Mouse (Mus musculus): ENCODE data around the gene Map1a. TPM values are rescaled to one million over a fixed set of nuclear protein-coding genes. Genes with fewer than 3 reads are reported as not detected.

The Map1a gene
- polyA plus RNA-seq, 1 experiment: 23.9 TPM

DNA sequence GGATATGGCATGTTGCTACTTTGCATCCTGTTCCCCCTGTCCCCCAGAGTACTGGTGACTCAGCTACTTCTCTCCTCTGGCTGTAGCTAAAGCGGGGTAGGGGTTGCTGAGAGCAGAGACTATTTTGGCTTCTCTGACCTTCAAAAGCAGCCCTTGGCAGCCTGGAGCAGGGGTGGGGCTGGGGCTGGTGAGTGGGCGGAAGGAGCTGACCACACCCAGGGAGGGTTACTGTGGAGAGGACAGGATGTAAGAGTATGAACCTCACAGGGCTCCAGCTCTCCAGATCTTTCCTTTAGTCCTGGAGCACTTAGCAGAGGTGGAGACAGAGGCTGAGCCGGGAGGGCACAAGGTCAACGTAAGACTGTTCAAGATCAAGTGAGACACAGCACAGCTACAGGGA, 4.8 kb downstream of the Map1a start:
- no peaks in the 10 kb centered on the region for H3K27me3 ChIP-seq (ENCODE audit: control insufficient read depth, insufficient read depth, insufficient read length)
- H3K36me3 ChIP-seq (ENCODE audit: control insufficient read depth, insufficient read depth): peaks cover 10% of the 10 kb centered on the region
- peak overlapping the region; percentile 68 for H3ac ChIP-seq (ENCODE audit: control insufficient read depth, insufficient read length, low read depth)
- TF ChIP-seq CEBPB (IDR thresholded peaks at IDR 0.05; ENCODE audit: low read depth) (no peak), USF1 (IDR thresholded peaks at IDR 0.05; ENCODE audit: low read depth) (no peak)
- H3K79me2 ChIP-seq (ENCODE audit: control insufficient read depth, insufficient read depth): no peaks in the 10 kb centered on the region
- H3K4me3 ChIP-seq (ENCODE audit: insufficient read depth, poor library complexity, severe bottlenecking): peak overlapping the region; percentile 46
- H3K79me3 ChIP-seq (ENCODE audit: low read depth): no peaks in the 10 kb centered on the region

DNA sequence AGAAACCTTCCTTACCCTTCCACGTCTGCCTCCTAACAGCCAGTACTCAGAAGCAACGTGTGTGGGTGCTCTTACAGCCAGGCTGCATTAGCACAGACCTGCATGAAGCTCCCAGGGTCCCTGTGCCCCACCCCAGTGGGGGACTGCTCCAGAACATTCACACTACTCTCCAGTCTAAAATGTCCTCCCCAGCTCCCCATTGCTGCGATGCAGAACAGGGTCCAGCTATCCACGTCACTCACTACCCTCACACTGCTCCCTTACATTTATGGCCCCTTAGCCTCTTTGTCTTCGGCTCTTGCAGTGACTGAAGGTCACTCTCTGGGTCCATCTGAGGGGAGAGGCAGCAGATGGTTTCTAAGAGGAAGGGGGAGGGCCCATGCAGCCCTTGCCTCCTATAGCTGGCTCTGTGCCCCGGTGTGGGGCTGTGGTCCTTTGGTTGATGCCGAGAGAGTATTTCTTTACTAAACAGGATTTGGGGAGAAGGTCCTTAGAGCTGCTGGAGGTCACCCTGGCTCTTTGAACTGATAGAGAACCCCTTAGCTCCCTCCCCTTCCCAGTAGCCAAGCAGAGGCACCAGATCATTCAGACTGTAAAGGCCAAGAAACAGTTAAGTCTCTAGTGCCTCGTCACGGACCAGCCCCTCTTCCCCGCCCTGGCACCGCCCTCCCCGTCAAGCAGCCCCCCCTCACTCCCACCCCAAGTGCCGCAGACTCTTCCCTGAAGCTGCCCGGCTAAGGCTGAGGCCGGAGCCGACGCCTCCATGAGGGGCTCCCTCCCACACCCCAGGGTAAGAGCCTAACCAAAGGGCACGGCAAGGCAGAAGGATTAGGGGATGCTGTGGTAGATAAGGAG, 5.6 kb downstream of the Map1a start:
- Histone ChIP-seq H3K4me3 (ENCODE audit: insufficient read depth, poor library complexity, severe bottlenecking) (peak overlapping the region; percentile 46), H3K36me3 (ENCODE audit: control insufficient read depth, insufficient read depth) (peaks cover 18% of the 10 kb centered on the region), H3K79me2 (ENCODE audit: control insufficient read depth, insufficient read depth) (no peaks in the 10 kb centered on the region), H3ac (ENCODE audit: control insufficient read depth, insufficient read length, low read depth) (peak overlapping the region; percentile 68), H3K79me3 (ENCODE audit: low read depth) (no peaks in the 10 kb centered on the region), H3K27me3 (ENCODE audit: control insufficient read depth, insufficient read depth, insufficient read length) (no peaks in the 10 kb centered on the region)
- TF ChIP-seq MAX (IDR thresholded peaks at IDR 0.05) (no peak), CEBPB (IDR thresholded peaks at IDR 0.05; ENCODE audit: low read depth) (no peak), FOSL1 (IDR thresholded peaks at IDR 0.05; ENCODE audit: insufficient read depth, low read length, poor library complexity, severe bottlenecking) (no peak), USF1 (IDR thresholded peaks at IDR 0.05; ENCODE audit: low read depth) (no peak), CTCF (IDR thresholded peaks at IDR 0.05; ENCODE audit: control insufficient read depth, insufficient read depth, insufficient read length) (no peak), MYOD1 (IDR thresholded peaks at IDR 0.05; ENCODE audit: control insufficient read depth, insufficient read length, low read depth) (no peak), MYOG (IDR thresholded peaks at IDR 0.05; ENCODE audit: control insufficient read depth, extremely low read depth, insufficient read length) (no peak)

DNA sequence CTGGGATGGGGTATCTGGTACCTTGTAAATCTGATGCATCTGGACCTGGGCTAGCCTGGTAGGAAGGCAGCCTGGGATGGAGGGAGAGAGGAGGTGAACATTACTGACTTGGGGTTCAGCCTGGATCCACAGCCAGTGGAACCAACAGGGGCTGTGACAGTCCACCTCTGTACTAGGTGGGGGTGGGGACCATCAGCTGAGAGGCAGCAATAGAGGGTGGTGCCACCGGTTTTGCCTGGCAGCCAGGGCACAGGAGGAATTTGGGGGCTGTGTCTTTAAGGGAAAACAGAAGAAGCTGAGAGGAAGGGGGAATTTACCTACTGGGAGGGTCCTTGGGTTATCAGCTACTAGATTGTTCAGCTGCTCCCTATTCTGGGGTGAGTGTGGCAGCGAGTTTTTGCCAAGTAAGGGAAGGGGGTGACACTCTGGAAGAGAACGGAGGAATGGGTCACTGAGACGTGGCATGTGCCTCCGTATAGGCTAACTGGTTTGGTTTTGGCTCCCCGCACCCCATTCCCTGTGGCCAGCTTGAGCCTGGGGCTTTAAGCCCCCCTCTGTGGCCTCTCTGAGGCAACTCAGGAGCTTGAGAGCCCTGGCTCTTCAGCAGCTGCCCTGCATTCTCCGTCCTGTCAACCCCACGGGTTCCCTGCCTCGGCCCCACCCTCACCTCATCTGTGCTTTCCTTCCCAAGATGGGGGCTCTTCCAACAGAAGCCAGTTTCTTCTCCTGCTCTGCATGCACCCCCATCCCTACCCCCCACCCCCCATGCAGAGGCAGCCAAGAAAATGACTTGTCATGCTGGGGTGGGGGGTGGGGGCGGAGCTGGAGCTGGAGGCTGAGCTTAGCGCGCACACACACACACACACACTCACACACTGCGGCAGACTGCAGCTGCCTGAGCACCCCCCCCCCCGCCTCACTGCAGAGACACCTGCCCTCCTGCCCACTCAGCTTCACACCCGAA, 6.5 kb downstream of the Map1a start:
- TF ChIP-seq CTCF (IDR thresholded peaks at IDR 0.05; ENCODE audit: control insufficient read depth, insufficient read depth, insufficient read length): no peak
- no peak for TF ChIP-seq MYOG (IDR thresholded peaks at IDR 0.05; ENCODE audit: control insufficient read depth, extremely low read depth, insufficient read length)
- TF ChIP-seq MAX (IDR thresholded peaks at IDR 0.05): no peak
- Histone ChIP-seq H3K4me3 (ENCODE audit: insufficient read depth, poor library complexity, severe bottlenecking) (peak overlapping the region; percentile 46), H3ac (ENCODE audit: control insufficient read depth, insufficient read length, low read depth) (peak overlapping the region; percentile 21), H3K79me2 (ENCODE audit: control insufficient read depth, insufficient read depth) (no peaks in the 10 kb centered on the region), H3K79me3 (ENCODE audit: low read depth) (no peaks in the 10 kb centered on the region), H3K27me3 (ENCODE audit: control insufficient read depth, insufficient read depth, insufficient read length) (no peaks in the 10 kb centered on the region), H3K36me3 (ENCODE audit: control insufficient read depth, insufficient read depth) (peaks cover 25% of the 10 kb centered on the region)

DNA sequence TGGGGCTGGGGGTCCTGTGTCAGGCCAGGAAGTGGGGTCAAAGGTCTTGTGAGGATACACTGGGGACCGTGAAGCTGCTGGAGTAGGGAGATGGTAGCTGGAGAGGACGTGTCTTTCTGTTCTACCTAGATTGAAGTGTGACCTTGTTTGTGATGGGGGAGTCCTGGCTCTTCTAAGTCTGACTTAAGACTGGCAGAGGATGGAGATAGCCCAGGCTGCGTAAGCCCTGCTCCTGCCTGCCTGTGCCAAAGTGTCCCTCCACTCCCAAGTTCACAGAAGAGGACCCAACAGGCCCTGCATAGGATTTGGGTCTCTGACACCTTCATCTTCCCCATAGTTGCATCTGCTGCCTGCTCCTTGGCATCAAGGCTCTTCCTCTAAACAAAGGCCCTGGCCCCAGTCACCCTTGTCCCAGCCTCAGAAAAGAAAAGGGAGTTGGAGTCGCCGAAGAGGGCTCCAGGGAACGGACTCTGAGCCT, 7.4 kb downstream of the Map1a start:
- Histone ChIP-seq H3K27me3 (ENCODE audit: control insufficient read depth, insufficient read depth, insufficient read length) (no peaks in the 10 kb centered on the region), H3ac (ENCODE audit: control insufficient read depth, insufficient read length, low read depth) (peak overlapping the region; percentile 15), H3K36me3 (ENCODE audit: control insufficient read depth, insufficient read depth) (peaks cover 34% of the 10 kb centered on the region), H3K4me3 (ENCODE audit: insufficient read depth, poor library complexity, severe bottlenecking) (no peak overlapping the region), H3K79me3 (ENCODE audit: low read depth) (no peaks in the 10 kb centered on the region), H3K79me2 (ENCODE audit: control insufficient read depth, insufficient read depth) (no peaks in the 10 kb centered on the region)
- TF ChIP-seq FOSL1 (IDR thresholded peaks at IDR 0.05; ENCODE audit: insufficient read depth, low read length, poor library complexity, severe bottlenecking) (no peak), MYOD1 (IDR thresholded peaks at IDR 0.05; ENCODE audit: control insufficient read depth, insufficient read length, low read depth) (no peak), MAX (IDR thresholded peaks at IDR 0.05) (no peak), MYOG (IDR thresholded peaks at IDR 0.05; ENCODE audit: control insufficient read depth, extremely low read depth, insufficient read length) (no peak), USF1 (IDR thresholded peaks at IDR 0.05; ENCODE audit: low read depth) (no peak), CTCF (IDR thresholded peaks at IDR 0.05; ENCODE audit: control insufficient read depth, insufficient read depth, insufficient read length) (no peak), CEBPB (IDR thresholded peaks at IDR 0.05; ENCODE audit: low read depth) (no peak)

DNA sequence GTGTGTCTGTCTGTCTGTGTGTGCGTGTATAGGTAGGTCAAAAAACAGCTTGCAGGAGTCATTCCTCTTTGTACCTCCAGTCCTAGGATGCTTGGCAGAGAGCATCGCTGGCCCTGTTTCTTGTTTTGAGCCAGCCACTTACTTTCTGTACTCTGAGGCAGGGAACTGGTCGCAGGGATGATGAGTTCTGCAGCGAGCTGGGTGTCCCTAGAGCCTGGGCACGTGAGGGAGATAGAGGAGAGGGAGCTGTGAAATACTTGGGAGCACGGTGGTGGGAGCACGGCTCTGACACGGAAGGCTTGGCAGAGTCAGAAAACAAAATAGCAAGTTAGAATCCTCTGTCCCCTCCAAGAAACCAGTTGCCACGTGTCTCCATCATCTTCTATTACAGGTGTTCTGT, 8.3 kb downstream of the Map1a start:
- Histone ChIP-seq H3K4me3 (ENCODE audit: insufficient read depth, poor library complexity, severe bottlenecking) (no peak overlapping the region), H3K79me2 (ENCODE audit: control insufficient read depth, insufficient read depth) (no peaks in the 10 kb centered on the region), H3ac (ENCODE audit: control insufficient read depth, insufficient read length, low read depth) (no peak overlapping the region), H3K79me3 (ENCODE audit: low read depth) (no peaks in the 10 kb centered on the region), H3K36me3 (ENCODE audit: control insufficient read depth, insufficient read depth) (peaks cover 43% of the 10 kb centered on the region), H3K27me3 (ENCODE audit: control insufficient read depth, insufficient read depth, insufficient read length) (no peaks in the 10 kb centered on the region)
- TF ChIP-seq CTCF (IDR thresholded peaks at IDR 0.05; ENCODE audit: control insufficient read depth, insufficient read depth, insufficient read length) (no peak), MAX (IDR thresholded peaks at IDR 0.05) (no peak), CEBPB (IDR thresholded peaks at IDR 0.05; ENCODE audit: low read depth) (no peak), USF1 (IDR thresholded peaks at IDR 0.05; ENCODE audit: low read depth) (no peak), MYOD1 (IDR thresholded peaks at IDR 0.05; ENCODE audit: control insufficient read depth, insufficient read length, low read depth) (no peak), MYOG (IDR thresholded peaks at IDR 0.05; ENCODE audit: control insufficient read depth, extremely low read depth, insufficient read length) (no peak), FOSL1 (IDR thresholded peaks at IDR 0.05; ENCODE audit: insufficient read depth, low read length, poor library complexity, severe bottlenecking) (no peak)

Data from C2C12 (cell line).